Mouse (Mus musculus) thymus, adult 2 months (tissue): ENCODE measurements around the gene Mtmr3.

Experiments used
- CTCF ChIP-seq: fragments of 200-500 bp; IDR thresholded peaks from 2 replicates; pipeline ENCODE4 v1.5.1; 2012; ENCODE audit warnings: mild to moderate bottlenecking, control low read depth, low read length, moderate library complexity, borderline replicate concordance; ENCODE audit not compliant: control insufficient read depth, poor library complexity, insufficient read depth; ENCODE audit errors: extremely low read depth
- POLR2A ChIP-seq: fragments of 200-500 bp; IDR thresholded peaks from 2 replicates; pipeline ENCODE4 v1.6.1; 2012; ENCODE audit warnings: mild to moderate bottlenecking, low read length, control low read depth, moderate library complexity; ENCODE audit not compliant: control insufficient read depth, poor library complexity, insufficient read depth; ENCODE audit errors: extremely low read depth

DNA sequence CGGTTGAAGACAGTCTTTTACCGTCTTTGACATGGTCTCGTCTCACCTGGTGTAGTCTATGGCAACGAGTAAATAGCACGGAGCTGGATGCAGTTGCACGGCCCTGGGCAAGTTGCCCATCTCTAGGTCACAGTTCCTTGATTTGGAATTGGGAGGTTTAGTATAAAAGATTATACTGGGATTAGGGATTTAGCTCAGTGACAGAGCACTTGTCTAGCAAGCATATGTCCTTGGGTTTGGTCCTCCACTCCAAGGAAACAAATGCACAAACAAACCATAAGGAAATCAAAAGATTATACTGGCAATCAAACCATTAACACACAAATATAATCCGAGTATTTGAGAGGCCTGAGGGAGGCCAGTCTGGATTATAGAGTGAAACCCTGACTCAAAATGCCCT lies 33.0 kb upstream of the Mtmr3 start:
- TF ChIP-seq CTCF = no peak
- no peak for TF ChIP-seq POLR2A
